Mouse (Mus musculus) heart, postnatal 14 days (tissue): Measurements from ENCODE around the gene Tmem235. TPM values are rescaled to one million over a fixed set of nuclear protein-coding genes. Genes with fewer than 3 reads are reported as not detected.
A peak's percentile ranks its signal among the peaks of the same experiment; 100 is the strongest.

Source experiments
- DNase-seq, 2 experiments: peaks; one replicate each; pipeline ENCODE4 v3.0.0; 2021 to 2022
- intact Hi-C: fragments of 180-260 bp; cut with DNase I; formaldehyde crosslinking; loops from one replicate; pipeline ENCODE4 v1.15.1; 2025
- total RNA-seq, 2 experiments: library from RNA; stranded (reverse); gene quantifications; 2 replicates each; pipeline ENCODE4 v1.2.3; 2021

Gene Tmem235
- total RNA-seq, 2 experiments from 2014 or later, result not detected

GRCm38 (mm10) chr11:117858392-117858791 is 2.2 kb upstream of the Tmem235 start:
- intact Hi-C loops, result no loop called here
- DNase-seq, result no peak

GRCm38 (mm10) chr11:117863174-117863856 is 2.8 kb downstream of the Tmem235 start:
- intact Hi-C loops, result no loop called here
- no peak for DNase-seq

GRCm38 (mm10) chr11:117864805-117865204 is 4.3 kb downstream of the Tmem235 start:
- DNase-seq, result no peak
- intact Hi-C loops, result no loop called here

GRCm38 (mm10) chr11:117865988-117866387 is 5.4 kb downstream of the Tmem235 start:
- intact Hi-C loops, result no loop called here
- no peak for DNase-seq

GRCm38 (mm10) chr11:117870688-117871365 is 10.3 kb downstream of the Tmem235 start:
- intact Hi-C loops, result loop anchor here (1.0 to 5.0 kb wide), 5 partner anchors 41 to 351 kb away; no protein-coding TSS in a partner anchor
- DNase-seq, result peak; percentile 71 to 84

GRCm38 (mm10) chr11:117871376-117871775 is 10.8 kb downstream of the Tmem235 start:
- DNase-seq, result no peak
- intact Hi-C loops, result loop anchor here (1.0 to 5.0 kb wide), 5 partner anchors 41 to 351 kb away; no protein-coding TSS in a partner anchor

- intact Hi-C loops, result loop anchor here (1.0 to 5.0 kb wide), 5 partner anchors 40 to 350 kb away; no protein-coding TSS in a partner anchor
- no peak for DNase-seq
Measured at GRCm38 (mm10) chr11:117871911-117872584, 11.5 kb downstream of the Tmem235 start.

- DNase-seq, result peak; percentile 81 to 83
- intact Hi-C loops, result loop anchor here (5.0 kb wide), 2 partner anchors 94 to 349 kb away; no protein-coding TSS in a partner anchor
Measured at GRCm38 (mm10) chr11:117872861-117873608, 12.5 kb downstream of the Tmem235 start, which contains the start of gene Tha1. Gene Tha1 (minus strand): TSS chr11:117873481.

GRCm38 (mm10) chr11:117874419-117874818 is 13.9 kb downstream of the Tmem235 start:
- intact Hi-C loops, result loop anchor here (5.0 kb wide), 2 partner anchors 93 to 348 kb away; no protein-coding TSS in a partner anchor
- DNase-seq, result no peak

GRCm38 (mm10) chr11:117875681-117876080 is 15.1 kb downstream of the Tmem235 start:
- intact Hi-C loops, result no loop called here
- DNase-seq, result no peak

GRCm38 (mm10) chr11:117877917-117878745 is 17.6 kb downstream of the Tmem235 start:
- intact Hi-C loops, result no loop called here
- peak in 1 of 2 experiments; percentile 60 for DNase-seq

- DNase-seq, result peak in 1 of 2 experiments; percentile 23
- intact Hi-C loops, result no loop called here
Measured at GRCm38 (mm10) chr11:117878892-117879291, 18.3 kb downstream of the Tmem235 start.

- intact Hi-C loops, result no loop called here
- DNase-seq, result no peak
Measured at GRCm38 (mm10) chr11:117879676-117880075, 19.1 kb downstream of the Tmem235 start.

- intact Hi-C loops, result no loop called here
- no peak for DNase-seq
Measured at GRCm38 (mm10) chr11:117880336-117880976, 19.9 kb downstream of the Tmem235 start.

GRCm38 (mm10) chr11:117880977-117881358 is 20.4 kb downstream of the Tmem235 start:
- intact Hi-C loops, result no loop called here
- no peak for DNase-seq

- intact Hi-C loops, result no loop called here
- peak in 1 of 2 experiments; percentile 53 for DNase-seq
Measured at GRCm38 (mm10) chr11:117881787-117882186, 21.2 kb downstream of the Tmem235 start.

- DNase-seq, result no peak
- intact Hi-C loops, result no loop called here
Measured at GRCm38 (mm10) chr11:117882208-117882607, 21.7 kb downstream of the Tmem235 start.

GRCm38 (mm10) chr11:117886000-117886399 is 25.4 kb downstream of the Tmem235 start:
- intact Hi-C loops, result no loop called here
- DNase-seq, result no peak
